Mouse (Mus musculus) olfactory bulb, adult 2 months (tissue): ENCODE results near the gene She.

Experiments used
- CTCF ChIP-seq: fragments of 200-500 bp; IDR thresholded peaks from 2 replicates; pipeline ENCODE4 v1.5.1; 2012; ENCODE audit warnings: low read depth, mild to moderate bottlenecking, low read length, moderate library complexity; ENCODE audit not compliant: insufficient read depth
- POLR2A ChIP-seq: fragments of 200-500 bp; IDR thresholded peaks from 2 replicates; pipeline ENCODE4 v1.6.1; 2012; ENCODE audit warnings: mild to moderate bottlenecking, low read depth, low read length, moderate library complexity; ENCODE audit not compliant: insufficient read depth

GRCm38 (mm10) chr3:89857353-89857752 is 26.2 kb downstream of the She start:
- TF ChIP-seq POLR2A (no peak), CTCF (no peak)
